Mouse (Mus musculus) liver, embryonic 12.5 days (tissue): ENCODE data around the gene Efnb3. TPM values are rescaled to one million over a fixed set of nuclear protein-coding genes. Genes with fewer than 3 reads are reported as not detected.

Experiments used
- ATAC-seq: fragments of 200-750 bp; cut with Nextera tagmentation; 2 replicates; pipeline ENCODE4 v1.8.0; 2017; ENCODE audit warnings: moderate number of reproducible peaks, mild to moderate bottlenecking, moderate library complexity
- H3K27ac ChIP-seq: fragments of 300-500 bp; sonication (generic); 2 replicates; pipeline ENCODE4 v1.5.1; 2016; ENCODE audit warnings: mild to moderate bottlenecking
- H3K27me3 ChIP-seq: fragments of 300-500 bp; sonication (generic); replicated peaks from 2 replicates; pipeline ENCODE4 v1.6.1; 2016; ENCODE audit warnings: mild to moderate bottlenecking, moderate library complexity
- H3K36me3 ChIP-seq: fragments of 300-500 bp; sonication (generic); 2 replicates; pipeline ENCODE4 v1.6.1; 2016; ENCODE audit warnings: mild to moderate bottlenecking, moderate library complexity
- H3K4me1 ChIP-seq: fragments of 300-500 bp; sonication (generic); 2 replicates; pipeline ENCODE4 v1.6.1; 2016
- H3K4me2 ChIP-seq: fragments of 300-500 bp; sonication (generic); 2 replicates; pipeline ENCODE4 v1.6.1; 2016; ENCODE audit warnings: mild to moderate bottlenecking, moderate library complexity
- H3K4me3 ChIP-seq: fragments of 300-500 bp; sonication (generic); 2 replicates; pipeline ENCODE4 v1.5.1; 2016; ENCODE audit warnings: mild to moderate bottlenecking, moderate library complexity
- H3K9ac ChIP-seq: fragments of 300-500 bp; sonication (generic); 2 replicates; pipeline ENCODE4 v1.6.1; 2016; ENCODE audit warnings: mild to moderate bottlenecking, moderate library complexity
- H3K9me3 ChIP-seq: fragments of 300-500 bp; sonication (generic); replicated peaks from 2 replicates; pipeline ENCODE4 v1.6.1; 2016; ENCODE audit warnings: mild to moderate bottlenecking, moderate library complexity
- WGBS: fragments of 180-500 bp; shearing (Covaris S2); methylation state at CpG from one replicate; pipeline ENCODE4 v1.1.7; 2016; ENCODE audit not compliant: insufficient replicate concordance; 5-methylcytosine and 5-hydroxymethylcytosine counted together
- polyA plus RNA-seq: library from polyadenylated mRNA; unstranded; fragments of >200 nt; fragmentation: Nextera tagmentation; extraction: Ambion mirVana; gene quantifications from 2 replicates; pipeline ENCODE4 v1.2.1, GENCODE M21; 2016

The Efnb3 gene
- polyA plus RNA-seq: 1.7 and 2.3 TPM in 2 replicates

- no peak for ATAC-seq
- peak within 1 kb of the TSS; percentile 41 for H3K4me3 ChIP-seq
- peak within 1 kb of the TSS; percentile 30; the same call in 1 of the 2 replicates for H3K9ac ChIP-seq
- H3K27ac ChIP-seq: no peak within 1 kb of the TSS
- 7% methylated on average over 39 of the region's 59 CpGs for WGBS
- H3K36me3 ChIP-seq: peaks cover 45% of the 10 kb centered on the region
- H3K4me2 ChIP-seq: peak within 1 kb of the TSS; percentile 65
- no peaks in the 10 kb centered on the region for H3K9me3 ChIP-seq
- H3K27me3 ChIP-seq: peaks cover 75% of the 10 kb centered on the region
- peaks cover 31% of the 10 kb centered on the region for H3K4me1 ChIP-seq
Observed at GRCm38 (mm10) chr11:69559851-69560765, at the start of gene Efnb3. TSS of gene Efnb3 (minus strand) at chr11:69560205.

- H3K9me3 ChIP-seq: no peaks in the 10 kb centered on the region
- H3K4me3 ChIP-seq: 0 out of 2 replicates have a peak overlapping the region, but pooled peaks have one; percentile 2
- peak; percentile 38; the same call in 1 of the 2 replicates for ATAC-seq
- H3K4me1 ChIP-seq: peaks cover 80% of the 10 kb centered on the region
- peak overlapping the region; percentile 34; the same call in 1 of the 2 replicates for H3K9ac ChIP-seq
- 18% methylated on average over 7 of the region's 7 CpGs for WGBS
- peak overlapping the region; percentile 42 for H3K4me2 ChIP-seq
- no peaks in the 10 kb centered on the region for H3K27me3 ChIP-seq
- H3K36me3 ChIP-seq: no peaks in the 10 kb centered on the region
- peak overlapping the region; percentile 84 for H3K27ac ChIP-seq
Observed at GRCm38 (mm10) chr11:69609416-69609815, 49.4 kb upstream of the Efnb3 start.

- Histone ChIP-seq H3K4me2 (peak overlapping the region; percentile 42), H3K4me1 (peaks cover 82% of the 10 kb centered on the region), H3K9ac (peak overlapping the region; percentile 34), H3K36me3 (peaks cover 1% of the 10 kb centered on the region; the same call in 1 of the 2 replicates), H3K27me3 (no peaks in the 10 kb centered on the region), H3K4me3 (no peak overlapping the region), H3K27ac (peak overlapping the region; percentile 84), H3K9me3 (no peaks in the 10 kb centered on the region)
- WGBS: 46% methylated on average over 3 of the region's 3 CpGs
- ATAC-seq: peak; percentile 57
Observed at GRCm38 (mm10) chr11:69608525-69608924, 48.5 kb upstream of the Efnb3 start.

- H3K4me3 ChIP-seq: no peak overlapping the region
- no peaks in the 10 kb centered on the region for H3K27me3 ChIP-seq
- ATAC-seq: no peak
- peak overlapping the region; percentile 100 for H3K4me2 ChIP-seq
- H3K9me3 ChIP-seq: no peaks in the 10 kb centered on the region
- no peak overlapping the region for H3K9ac ChIP-seq
- peak overlapping the region; percentile 84 for H3K27ac ChIP-seq
- H3K36me3 ChIP-seq: peaks cover 18% of the 10 kb centered on the region
- peaks cover 85% of the 10 kb centered on the region for H3K4me1 ChIP-seq
- WGBS: 70% methylated on average over 2 of the region's 2 CpGs
Observed at GRCm38 (mm10) chr11:69606832-69607231, 46.8 kb upstream of the Efnb3 start.

- peak overlapping the region; percentile 76 for H3K9ac ChIP-seq
- H3K4me1 ChIP-seq: peaks cover 89% of the 10 kb centered on the region
- no peaks in the 10 kb centered on the region for H3K27me3 ChIP-seq
- H3K36me3 ChIP-seq: peaks cover 22% of the 10 kb centered on the region
- WGBS: 66% methylated on average over 2 of the region's 2 CpGs
- peak overlapping the region; percentile 84 for H3K27ac ChIP-seq
- H3K4me3 ChIP-seq: peak overlapping the region; percentile 78
- H3K4me2 ChIP-seq: peak overlapping the region; percentile 100
- no peaks in the 10 kb centered on the region for H3K9me3 ChIP-seq
- no peak for ATAC-seq
Observed at GRCm38 (mm10) chr11:69606491-69606795, 46.4 kb upstream of the Efnb3 start.

- Histone ChIP-seq H3K9ac (peak within 1 kb of the TSS; percentile 93), H3K27ac (peak within 1 kb of the TSS; percentile 84), H3K4me3 (peak within 1 kb of the TSS; percentile 78), H3K27me3 (no peaks in the 10 kb centered on the region), H3K4me2 (peak within 1 kb of the TSS; percentile 100), H3K9me3 (no peaks in the 10 kb centered on the region), H3K36me3 (peaks cover 27% of the 10 kb centered on the region), H3K4me1 (peaks cover 93% of the 10 kb centered on the region)
- peak; percentile 90 for ATAC-seq
- 4% methylated on average over 32 of the region's 32 CpGs for WGBS
Observed at GRCm38 (mm10) chr11:69605726-69606490, 45.9 kb upstream of the Efnb3 start, which contains the start of gene Atp1b2. TSS of gene Atp1b2 (minus strand) at chr11:69605942.

GRCm38 (mm10) chr11:69604795-69605664, 45.0 kb upstream of the Efnb3 start:
- H3K27ac ChIP-seq: peak overlapping the region; percentile 84
- peak overlapping the region; percentile 100 for H3K4me2 ChIP-seq
- under 1% methylated on average over 69 of the region's 73 CpGs for WGBS
- peaks cover 36% of the 10 kb centered on the region for H3K36me3 ChIP-seq
- no peaks in the 10 kb centered on the region for H3K9me3 ChIP-seq
- peak overlapping the region; percentile 93 for H3K9ac ChIP-seq
- peak; percentile 10 for ATAC-seq
- H3K4me1 ChIP-seq: peaks cover 93% of the 10 kb centered on the region
- peak overlapping the region; percentile 78 for H3K4me3 ChIP-seq
- H3K27me3 ChIP-seq: no peaks in the 10 kb centered on the region

- peak overlapping the region; percentile 84 for H3K27ac ChIP-seq
- H3K9me3 ChIP-seq: no peaks in the 10 kb centered on the region
- WGBS: 56% methylated on average over 3 of the region's 3 CpGs
- H3K4me2 ChIP-seq: peak overlapping the region; percentile 100
- no peak for ATAC-seq
- H3K9ac ChIP-seq: peak overlapping the region; percentile 93
- H3K4me3 ChIP-seq: peak overlapping the region; percentile 78
- H3K36me3 ChIP-seq: peaks cover 41% of the 10 kb centered on the region
- H3K27me3 ChIP-seq: no peaks in the 10 kb centered on the region
- H3K4me1 ChIP-seq: peaks cover 93% of the 10 kb centered on the region
Observed at GRCm38 (mm10) chr11:69604347-69604746, 44.3 kb upstream of the Efnb3 start.

GRCm38 (mm10) chr11:69603516-69603915, 43.5 kb upstream of the Efnb3 start:
- Histone ChIP-seq H3K4me3 (peak overlapping the region; percentile 78), H3K36me3 (peaks cover 49% of the 10 kb centered on the region), H3K4me1 (peaks cover 93% of the 10 kb centered on the region), H3K27ac (peak overlapping the region; percentile 84), H3K4me2 (peak overlapping the region; percentile 100), H3K9ac (peak overlapping the region; percentile 93), H3K9me3 (no peaks in the 10 kb centered on the region), H3K27me3 (no peaks in the 10 kb centered on the region)
- ATAC-seq: no peak
- WGBS: 79% methylated on average over 8 of the region's 8 CpGs

- H3K4me3 ChIP-seq: no peak overlapping the region
- no peak for ATAC-seq
- H3K27ac ChIP-seq: peak overlapping the region; percentile 92
- H3K9me3 ChIP-seq: no peaks in the 10 kb centered on the region
- H3K4me2 ChIP-seq: peak overlapping the region; percentile 100
- no peaks in the 10 kb centered on the region for H3K27me3 ChIP-seq
- peaks cover 56% of the 10 kb centered on the region for H3K36me3 ChIP-seq
- H3K4me1 ChIP-seq: peaks cover 76% of the 10 kb centered on the region
- WGBS: 41% methylated on average over 3 of the region's 3 CpGs
- peak overlapping the region; percentile 67; the same call in 1 of the 2 replicates for H3K9ac ChIP-seq
Observed at GRCm38 (mm10) chr11:69601768-69602167, 41.8 kb upstream of the Efnb3 start.

GRCm38 (mm10) chr11:69600098-69600497, 40.1 kb upstream of the Efnb3 start:
- Histone ChIP-seq H3K4me1 (peaks cover 66% of the 10 kb centered on the region), H3K4me3 (peak overlapping the region; percentile 37), H3K9me3 (no peaks in the 10 kb centered on the region), H3K27me3 (no peaks in the 10 kb centered on the region), H3K27ac (peak overlapping the region; percentile 92), H3K4me2 (peak overlapping the region; percentile 100), H3K9ac (peak overlapping the region; percentile 67), H3K36me3 (peaks cover 64% of the 10 kb centered on the region)
- WGBS: 17% methylated on average over 6 of the region's 6 CpGs
- peak; percentile 20; the same call in 1 of the 2 replicates for ATAC-seq
